Mouse (Mus musculus) testis, adult 2 months (tissue): ENCODE data around the gene Rex1bd. TPM values are rescaled to one million over a fixed set of nuclear protein-coding genes. Genes with fewer than 3 reads are reported as not detected.
A peak's percentile ranks its signal among the peaks of the same experiment; 100 is the strongest.

ENCODE experiments used
- H3K27ac ChIP-seq: fragments of 200-500 bp; 2 replicates; pipeline ENCODE4 v1.5.1; 2012; ENCODE audit warnings: low read depth, low read length; ENCODE audit not compliant: control insufficient read depth, insufficient read depth
- H3K27me3 ChIP-seq: fragments of 200-500 bp; 2 replicates; pipeline ENCODE4 v1.6.1; 2012; ENCODE audit warnings: mild to moderate bottlenecking, low read length, moderate library complexity; ENCODE audit not compliant: control insufficient read depth, insufficient read depth
- H3K36me3 ChIP-seq: fragments of 200-500 bp; 2 replicates; pipeline ENCODE4 v1.6.1; 2012; ENCODE audit warnings: mild to moderate bottlenecking, low read length; ENCODE audit not compliant: control insufficient read depth, insufficient read depth
- H3K4me1 ChIP-seq: fragments of 200-500 bp; 2 replicates; pipeline ENCODE4 v1.6.1; 2012; ENCODE audit warnings: low read length; ENCODE audit not compliant: control insufficient read depth, insufficient read depth
- H3K4me3 ChIP-seq: fragments of 200-500 bp; 2 replicates; pipeline ENCODE4 v1.5.1; 2012; ENCODE audit warnings: low read depth, mild to moderate bottlenecking, low read length, moderate library complexity, mixed read lengths; ENCODE audit not compliant: control insufficient read depth
- CTCF ChIP-seq: fragments of 200-500 bp; IDR thresholded peaks from 2 replicates; pipeline ENCODE4 v1.5.1; 2012; ENCODE audit warnings: low read depth, mild to moderate bottlenecking, inconsistent platforms, low read length, moderate library complexity; ENCODE audit not compliant: control insufficient read depth, insufficient read depth, insufficient replicate concordance
- POLR2A ChIP-seq: fragments of 200-500 bp; IDR thresholded peaks from 2 replicates; pipeline ENCODE4 v1.6.1; 2012; ENCODE audit warnings: low read depth, mild to moderate bottlenecking, inconsistent platforms, low read length, moderate library complexity; ENCODE audit not compliant: control insufficient read depth
- polyA plus RNA-seq: library from polyadenylated mRNA; depleted of rRNA; stranded (reverse); fragments of >200 nt; gene quantifications from 2 replicates; pipeline ENCODE4 v1.2.3, GENCODE M21; 2012

Rex1bd gene
- polyA plus RNA-seq, 1 experiment, result 23.9 TPM

DNA sequence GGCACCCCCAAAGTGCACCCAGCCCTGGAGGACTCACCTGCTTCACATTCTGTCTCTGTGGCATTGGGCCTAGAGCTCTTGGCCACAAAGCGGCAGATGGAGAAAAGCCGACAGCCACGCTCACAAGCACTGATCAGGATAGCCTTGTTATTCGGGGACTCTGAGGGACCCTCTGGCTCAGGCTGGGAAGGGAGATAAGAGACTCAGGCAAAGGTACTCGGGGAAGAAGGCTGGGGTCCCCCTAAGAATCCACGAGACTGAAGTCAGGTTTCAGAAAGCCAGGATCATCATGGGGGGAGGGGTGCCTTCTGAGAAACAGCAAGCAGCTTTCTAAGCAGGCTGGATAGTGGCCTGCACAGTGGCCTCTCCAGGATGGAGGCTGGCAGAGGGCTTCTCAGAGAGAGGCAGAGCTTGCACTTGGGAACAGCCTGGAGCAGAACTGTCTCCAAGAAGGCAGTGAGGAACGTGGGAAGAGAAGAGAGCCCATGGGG, 20.3 kb downstream of the Rex1bd start:
- Histone ChIP-seq H3K4me3 (no peak overlapping the region), H3K27ac (no peak overlapping the region), H3K36me3 (no peaks in the 10 kb centered on the region), H3K27me3 (no peaks in the 10 kb centered on the region), H3K4me1 (peaks cover 36% of the 10 kb centered on the region)
- TF ChIP-seq POLR2A, result no peak
- no peak for TF ChIP-seq CTCF

DNA sequence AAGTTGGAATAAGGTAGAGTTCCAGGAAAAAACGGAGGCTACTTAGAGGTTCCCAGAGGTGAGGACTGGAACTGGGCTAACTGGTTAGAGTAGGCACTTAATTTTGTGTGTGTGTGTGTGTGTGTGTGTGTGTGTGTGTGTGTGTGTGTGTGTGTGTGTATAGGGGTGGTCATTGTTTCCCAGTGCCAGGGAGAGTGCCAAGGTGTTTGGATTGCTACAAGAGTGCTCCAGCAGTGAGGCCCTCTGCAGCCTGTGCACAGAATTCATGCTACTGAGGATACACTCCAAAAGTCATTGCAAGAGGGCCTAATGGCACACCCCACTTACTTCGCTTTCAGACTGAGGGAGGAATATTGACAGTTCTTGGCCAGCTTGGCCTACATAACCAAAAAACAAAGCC, 23.6 kb downstream of the Rex1bd start:
- H3K4me1 ChIP-seq, result peaks cover 12% of the 10 kb centered on the region

DNA sequence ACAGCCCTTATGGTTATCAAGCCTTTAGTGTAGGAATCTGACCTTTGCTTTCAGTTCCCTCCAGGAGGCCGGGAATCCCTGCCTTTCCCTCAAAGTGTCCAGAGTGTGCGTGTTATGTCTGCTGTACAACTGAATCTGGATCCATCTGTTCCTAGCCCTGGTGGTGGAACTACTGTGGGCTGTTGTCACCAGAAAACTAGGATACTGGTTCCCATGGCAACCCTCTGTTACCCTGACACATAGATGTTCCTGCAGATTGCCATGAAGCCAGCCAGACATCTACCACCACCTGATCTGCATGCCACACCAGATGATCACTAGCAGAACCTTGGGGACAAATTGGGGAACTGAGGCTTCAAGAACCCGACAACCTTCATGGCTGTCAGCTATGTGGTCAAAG, 24.6 kb downstream of the Rex1bd start:
- no peak for TF ChIP-seq POLR2A
- no peak for TF ChIP-seq CTCF
- H3K27me3 ChIP-seq, result no peaks in the 10 kb centered on the region
- no peaks in the 10 kb centered on the region for H3K36me3 ChIP-seq
- no peak overlapping the region for H3K27ac ChIP-seq
- no peak overlapping the region for H3K4me3 ChIP-seq
- H3K4me1 ChIP-seq, result peaks cover 16% of the 10 kb centered on the region

More for the DNA sequence above, 23.6 kb downstream of the Rex1bd start:
- no peak for TF ChIP-seq POLR2A
- TF ChIP-seq CTCF, result no peak
- Histone ChIP-seq H3K27ac (no peak overlapping the region), H3K4me3 (no peak overlapping the region), H3K36me3 (no peaks in the 10 kb centered on the region), H3K27me3 (no peaks in the 10 kb centered on the region)

DNA sequence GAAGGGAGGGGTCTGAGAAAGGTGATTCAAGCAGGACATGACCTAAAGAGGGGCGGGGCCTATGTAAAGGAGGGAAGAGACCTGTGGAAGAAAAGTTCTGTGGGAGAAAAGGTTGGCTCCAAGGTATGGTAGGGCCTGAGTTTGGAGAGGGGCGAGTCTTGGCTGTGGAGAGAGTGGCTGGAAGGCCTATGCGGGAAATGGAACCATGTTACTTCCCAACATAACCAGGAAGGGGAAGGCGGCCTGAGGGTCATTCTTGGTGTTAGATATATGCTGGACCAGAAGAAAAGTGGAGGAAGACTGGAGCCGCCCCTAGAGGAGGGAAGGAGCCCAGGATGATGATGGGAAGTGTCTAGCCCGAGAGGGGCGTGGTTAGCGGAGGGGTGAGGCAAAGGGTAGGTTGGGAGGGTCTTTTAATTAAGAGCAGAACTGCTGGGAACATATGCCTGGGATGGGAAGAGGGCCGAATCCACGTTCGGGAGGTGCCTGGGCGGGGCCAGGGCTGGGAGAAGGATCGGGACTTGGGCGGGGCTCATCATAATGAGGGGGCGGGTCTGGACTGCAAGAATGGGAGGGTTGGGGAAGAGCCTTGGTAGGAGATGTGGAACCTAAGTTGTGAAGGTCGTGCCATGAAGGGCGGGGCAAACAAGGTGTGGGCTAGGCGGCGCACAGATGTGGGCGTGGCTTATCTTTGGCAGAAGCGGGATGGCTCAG, 29.1 kb downstream of the Rex1bd start:
- no peaks in the 10 kb centered on the region for H3K36me3 ChIP-seq
- TF ChIP-seq CTCF (no peak), POLR2A (no peak)
- H3K4me1 ChIP-seq, result peaks cover 18% of the 10 kb centered on the region
- peak overlapping the region; percentile 88 for H3K4me3 ChIP-seq
- peak overlapping the region; percentile 54 for H3K27ac ChIP-seq
- no peaks in the 10 kb centered on the region for H3K27me3 ChIP-seq

DNA sequence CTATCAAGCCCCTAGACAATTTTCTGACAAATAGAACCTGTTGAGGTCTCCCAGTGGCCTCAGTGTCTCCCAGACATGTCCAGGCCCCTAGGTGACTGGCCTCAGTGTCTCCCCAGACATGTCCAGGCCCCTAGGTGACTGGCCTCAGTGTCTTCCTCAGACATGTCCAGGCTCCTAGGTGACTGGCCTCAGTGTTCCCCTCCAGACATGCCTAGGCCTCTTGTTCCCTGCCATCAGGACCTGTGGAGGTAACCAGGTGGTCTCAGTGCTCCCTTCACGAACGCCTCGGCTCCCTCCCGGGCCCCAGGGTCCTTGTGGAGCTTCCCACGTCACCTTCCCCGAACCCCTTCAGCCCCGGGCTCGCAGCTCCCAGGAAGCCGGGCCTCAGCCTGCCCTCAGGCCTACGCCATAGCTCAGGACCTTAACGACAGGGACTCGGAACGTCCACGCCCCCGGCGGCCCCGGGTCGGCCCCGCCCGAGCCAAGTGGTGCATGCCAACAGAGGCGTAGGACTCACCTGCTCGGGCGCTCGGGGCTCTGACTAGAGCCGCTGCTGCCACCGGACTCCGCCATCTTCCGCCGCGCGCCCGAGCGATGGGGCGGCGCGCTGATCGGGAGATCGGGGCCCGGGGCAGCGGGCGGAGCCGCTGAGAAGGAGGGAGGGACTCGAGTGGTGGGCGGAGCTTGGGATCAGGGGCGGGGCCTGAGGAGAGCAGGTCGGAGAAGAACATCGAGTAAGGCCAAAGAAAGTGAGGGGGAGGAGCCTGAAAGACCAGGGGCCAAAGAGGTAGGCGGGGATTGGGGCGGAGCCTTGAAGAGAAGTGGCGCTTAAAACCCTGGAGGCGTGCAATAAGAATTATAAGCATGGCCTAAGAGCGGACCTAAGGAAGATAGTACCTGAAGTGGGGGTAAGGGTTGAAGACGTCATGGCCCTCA, 30.0 kb downstream of the Rex1bd start, which contains the start of gene Klhl26:
Gene Klhl26 (minus strand): TSS at position 636 of the 936 bp plus-strand sequence.
- Histone ChIP-seq H3K4me3 (peak within 1 kb of the TSS; percentile 88), H3K27ac (peak within 1 kb of the TSS; percentile 85), H3K4me1 (peaks cover 18% of the 10 kb centered on the region), H3K27me3 (no peaks in the 10 kb centered on the region), H3K36me3 (no peaks in the 10 kb centered on the region)
- TF ChIP-seq CTCF, result no peak
- TF ChIP-seq POLR2A, result no peak

DNA sequence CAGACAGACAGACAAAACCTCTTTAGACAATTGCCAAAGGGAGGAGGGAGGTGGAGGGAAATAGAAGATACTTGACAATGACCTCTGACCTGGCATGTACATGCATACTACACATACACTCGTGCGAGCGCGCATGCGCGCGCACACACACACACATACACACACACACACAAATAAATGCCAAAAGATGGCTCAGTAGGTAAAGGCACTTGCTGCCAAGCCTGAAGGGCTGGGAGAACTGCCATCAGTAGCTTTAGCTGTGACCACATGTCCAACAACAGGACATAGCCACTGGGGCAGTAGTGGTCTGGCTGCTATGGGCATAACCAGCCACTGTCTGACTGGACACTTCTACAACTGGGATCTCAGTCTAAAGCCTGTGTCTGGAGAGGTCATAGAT, 34.7 kb downstream of the Rex1bd start:
- no peak for TF ChIP-seq POLR2A
- no peak for TF ChIP-seq CTCF
- no peaks in the 10 kb centered on the region for H3K27me3 ChIP-seq
- peaks cover 7% of the 10 kb centered on the region for H3K4me1 ChIP-seq
- no peak overlapping the region for H3K27ac ChIP-seq
- no peaks in the 10 kb centered on the region for H3K36me3 ChIP-seq
- no peak overlapping the region for H3K4me3 ChIP-seq

DNA sequence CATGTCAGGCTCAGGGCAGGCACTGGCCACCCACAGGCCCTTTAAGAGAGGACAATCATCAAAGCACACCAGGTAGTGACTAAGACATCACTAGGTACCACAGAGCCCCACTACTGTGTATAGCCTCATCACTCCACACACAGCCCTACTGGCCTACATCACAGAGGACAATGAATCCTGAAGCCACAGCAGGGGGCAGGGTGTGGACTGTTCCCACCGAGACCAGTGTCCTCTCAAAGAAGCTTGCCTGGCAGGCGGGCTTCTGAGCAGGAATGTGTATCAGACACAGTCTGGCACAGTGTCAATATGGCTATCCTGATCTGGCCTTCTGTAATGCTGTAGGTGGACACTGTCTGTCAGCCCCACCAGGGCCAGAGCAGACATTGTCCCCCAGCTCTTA, 36.6 kb downstream of the Rex1bd start:
- peak overlapping the region; percentile 44; the same call in 1 of the 2 replicates for H3K27ac ChIP-seq
- TF ChIP-seq POLR2A, result no peak
- TF ChIP-seq CTCF, result no peak
- H3K4me3 ChIP-seq, result no peak overlapping the region
- no peaks in the 10 kb centered on the region for H3K36me3 ChIP-seq
- no peaks in the 10 kb centered on the region for H3K27me3 ChIP-seq
- H3K4me1 ChIP-seq, result peaks cover 2% of the 10 kb centered on the region
